Mouse (Mus musculus) kidney, postnatal 36 days (tissue): Measurements from ENCODE around the gene B230307C23Rik.
"Not testable (repeated sequence)": the region's sequence is repeated elsewhere in the genome, so short reads cannot be mapped to it uniquely, and the experiment has no call there.

Source experiments
- DNase-seq, 2 experiments: peaks; one replicate each; pipeline ENCODE4 v3.0.0; 2021 to 2022; ENCODE audit warnings: mixed read lengths in 2 of 2

B230307C23Rik gene

GRCm38 (mm10) chr16:97996616-97997382 is at the start of gene B230307C23Rik:
Gene B230307C23Rik (plus strand): TSS chr16:97997315.
- DNase-seq, result peak; percentile 91 to 93

GRCm38 (mm10) chr16:97948836-97949235 is 48.3 kb upstream of the B230307C23Rik start:
- DNase-seq, result no peak

- DNase-seq, result no peak
These were observed 47.1 kb upstream of the B230307C23Rik start for GRCm38 (mm10) chr16:97950061-97950460.

- no peak for DNase-seq
These were observed 44.7 kb upstream of the B230307C23Rik start for GRCm38 (mm10) chr16:97952371-97952770.

- DNase-seq, result no peak
These were observed 44.3 kb upstream of the B230307C23Rik start for GRCm38 (mm10) chr16:97952801-97953200.

- no peak for DNase-seq
These were observed 43.8 kb upstream of the B230307C23Rik start for GRCm38 (mm10) chr16:97953300-97953699.

GRCm38 (mm10) chr16:97956011-97956410 is 41.1 kb upstream of the B230307C23Rik start:
- DNase-seq, result no peak

- no peak for DNase-seq
These were observed 39.5 kb upstream of the B230307C23Rik start for GRCm38 (mm10) chr16:97957626-97958025.

- DNase-seq, result no peak
These were observed 38.6 kb upstream of the B230307C23Rik start for GRCm38 (mm10) chr16:97958401-97958973.

- DNase-seq, result no peak
These were observed 36.8 kb upstream of the B230307C23Rik start for GRCm38 (mm10) chr16:97960348-97960747.

- peak in 1 of 2 experiments; percentile 45 for DNase-seq
These were observed 35.5 kb upstream of the B230307C23Rik start for GRCm38 (mm10) chr16:97961381-97962150.

- DNase-seq, result peak; percentile 97 to 98
These were observed 34.8 kb upstream of the B230307C23Rik start, which contains the start of the genes C2cd2 and Zbtb21 for GRCm38 (mm10) chr16:97962151-97962948. Gene C2cd2 (minus strand): TSS chr16:97962598. Gene Zbtb21 (minus strand): TSS chr16:97962622.

GRCm38 (mm10) chr16:97963956-97964540 is 33.1 kb upstream of the B230307C23Rik start:
- no peak for DNase-seq

GRCm38 (mm10) chr16:97977277-97977676 is 19.8 kb upstream of the B230307C23Rik start:
- DNase-seq, result no peak

- no peak for DNase-seq
These were observed 19.4 kb upstream of the B230307C23Rik start for GRCm38 (mm10) chr16:97977722-97978121.

GRCm38 (mm10) chr16:97981362-97981761 is 15.8 kb upstream of the B230307C23Rik start:
- DNase-seq, result no peak

- no peak for DNase-seq
These were observed 12.5 kb upstream of the B230307C23Rik start for GRCm38 (mm10) chr16:97984589-97984988.

GRCm38 (mm10) chr16:97991517-97991916 is 5.6 kb upstream of the B230307C23Rik start:
- peak in 1 of 2 experiments; percentile 14 for DNase-seq

GRCm38 (mm10) chr16:97992477-97992876 is 4.6 kb upstream of the B230307C23Rik start:
- DNase-seq, result not testable (repeated sequence)

GRCm38 (mm10) chr16:97995849-97996615 is 1.1 kb upstream of the B230307C23Rik start:
- no peak for DNase-seq

- not testable (repeated sequence) for DNase-seq
These were observed 242 bp downstream of the B230307C23Rik start for GRCm38 (mm10) chr16:97997383-97997731.
